Mouse (Mus musculus): ENCODE measurements around the gene Ddah2. TPM values are rescaled to one million over a fixed set of nuclear protein-coding genes. Genes with fewer than 3 reads are reported as not detected.

The Ddah2 gene
- polyA plus RNA-seq, 1 experiment from 2014 or later, result 540 TPM

DNA sequence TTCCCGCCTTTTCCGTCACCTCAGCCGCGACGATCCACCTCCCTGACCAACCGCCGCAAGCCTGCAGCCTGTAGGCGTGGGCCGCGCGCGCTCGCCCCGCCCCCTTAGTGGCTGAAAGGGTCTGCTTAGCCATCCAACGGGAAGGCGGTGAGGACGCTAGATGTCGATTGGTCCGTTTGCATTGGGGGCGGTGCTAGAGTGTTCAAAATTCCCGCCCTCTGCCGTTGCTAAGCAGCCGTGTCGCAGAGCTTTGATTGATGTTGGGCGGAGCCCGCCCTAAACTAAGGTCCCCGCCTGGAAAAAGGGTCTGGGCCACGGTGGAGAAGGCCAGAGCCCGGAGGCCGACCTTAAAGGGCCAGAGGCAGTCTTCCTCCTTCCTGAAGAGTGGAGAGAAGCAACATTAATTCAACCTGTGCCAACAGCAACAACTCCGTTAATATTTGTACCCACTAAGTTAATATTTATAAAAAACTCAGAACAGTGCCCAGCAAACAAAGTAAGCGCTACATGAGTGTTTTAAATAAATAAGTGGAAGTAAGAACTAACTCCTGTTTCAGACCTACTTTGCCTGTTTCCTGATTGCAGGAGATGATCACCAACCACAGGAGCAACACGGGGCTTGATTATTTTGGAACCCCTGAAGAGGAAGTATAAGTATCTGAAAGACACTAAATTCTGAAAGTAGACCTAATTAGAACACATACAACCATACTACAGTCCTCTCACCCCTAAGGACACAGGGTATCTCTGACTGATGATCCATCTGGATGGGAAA lies 12.0 kb upstream of the Ddah2 start, which contains the start of gene Msh5:
Msh5 (minus strand) TSS at position 65 of the 775 bp plus-strand sequence.
- Histone ChIP-seq H3K27me3 (no peaks in the 10 kb centered on the region), H3K4me2 (replicated peaks) (peak within 1 kb of the TSS; percentile 84), H3K4me1 (peaks cover 38% of the 10 kb centered on the region), H3K9ac (replicated peaks) (peak within 1 kb of the TSS; percentile 65), H3K4me3 (peak within 1 kb of the TSS; percentile 48), H3K9me3 (no peaks in the 10 kb centered on the region), H3K27ac (replicated peaks) (peak within 1 kb of the TSS; percentile 63), H3K36me3 (no peaks in the 10 kb centered on the region)
- 3% methylated on average over 33 of the region's 33 CpGs for WGBS
- ATAC-seq (replicated peaks), result peak; percentile 99

DNA sequence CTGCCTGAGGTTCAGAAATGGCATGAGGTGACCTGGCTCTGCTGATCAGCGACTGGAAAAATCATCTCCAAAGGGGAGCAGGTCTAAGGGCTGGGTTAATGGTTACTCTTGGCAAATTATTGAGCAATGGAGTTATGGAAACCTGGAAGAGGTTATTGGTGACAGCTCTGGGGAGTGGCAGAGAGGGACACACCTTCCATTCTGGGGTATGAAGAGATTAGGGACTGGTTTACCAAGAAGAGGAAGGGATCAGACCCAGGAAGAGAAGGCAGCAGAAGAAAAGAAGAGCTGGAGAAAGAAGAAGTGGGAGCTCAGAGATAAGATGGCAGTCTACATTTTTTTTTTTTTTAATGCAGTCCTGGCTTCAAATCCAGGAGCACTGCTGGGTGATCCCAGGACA lies 11.1 kb upstream of the Ddah2 start:
- Histone ChIP-seq H3K4me2 (replicated peaks) (no peak overlapping the region), H3K27me3 (no peaks in the 10 kb centered on the region), H3K36me3 (0 out of 2 replicates have a peak, but pooled peaks cover under 1% of the 10 kb centered on the region), H3K27ac (replicated peaks) (peak overlapping the region; percentile 7; the same call in 1 of the 2 replicates), H3K4me3 (no peak overlapping the region), H3K9me3 (no peaks in the 10 kb centered on the region), H3K4me1 (peaks cover 44% of the 10 kb centered on the region), H3K9ac (replicated peaks) (no peak overlapping the region)
- 63% methylated on average over 1 of the region's 1 CpGs for WGBS
- ATAC-seq (replicated peaks), result no peak

DNA sequence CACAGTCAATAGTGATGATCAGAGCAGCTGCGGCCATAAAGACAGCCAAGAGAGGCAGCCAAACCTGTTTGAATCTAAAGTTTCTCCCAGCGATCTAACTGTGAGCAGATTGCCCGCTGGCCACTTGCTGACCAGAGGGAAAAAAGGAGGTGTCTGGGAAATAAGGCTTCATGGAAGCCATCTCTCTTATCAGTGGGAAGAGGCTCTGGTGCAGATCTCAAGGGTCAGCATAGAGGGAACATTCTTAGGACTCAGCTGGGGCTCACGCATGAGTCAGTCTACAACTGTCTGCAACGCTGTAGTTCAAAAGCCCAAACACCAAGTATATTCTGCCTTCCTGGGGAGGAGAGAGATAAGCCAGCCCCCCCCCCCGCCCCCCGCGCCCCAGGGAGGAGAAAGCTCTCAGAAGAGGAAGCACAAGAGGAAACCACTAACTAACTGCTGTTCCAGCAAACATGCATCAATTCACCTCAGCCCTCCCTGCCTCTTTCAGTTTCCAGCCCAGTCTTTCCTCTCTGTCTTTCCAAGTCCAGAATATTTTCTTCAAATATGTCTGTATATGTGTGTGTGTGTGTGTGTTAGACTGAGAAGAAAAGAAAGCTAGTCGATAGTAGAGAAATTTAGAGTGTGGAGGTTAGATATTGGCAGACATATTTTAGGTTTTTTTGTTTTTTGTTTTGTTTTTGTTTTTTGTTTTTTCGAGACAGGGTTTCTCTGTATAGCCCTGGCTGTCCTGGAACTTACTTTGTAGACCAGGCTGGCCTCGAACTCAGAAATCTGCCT lies 10.5 kb upstream of the Ddah2 start:
- H3K9me3 ChIP-seq, result no peaks in the 10 kb centered on the region

GRCm38 (mm10) chr17:35048932-35049440 lies 9.8 kb upstream of the Ddah2 start:
- Histone ChIP-seq H3K36me3 (peaks cover 7% of the 10 kb centered on the region; the same call in 1 of the 2 replicates), H3K27me3 (no peaks in the 10 kb centered on the region), H3K4me3 (no peak overlapping the region), H3K9me3 (no peaks in the 10 kb centered on the region), H3K27ac (replicated peaks) (peak overlapping the region; percentile 81; the same call in 1 of the 2 replicates), H3K4me2 (replicated peaks) (no peak overlapping the region), H3K4me1 (peaks cover 44% of the 10 kb centered on the region), H3K9ac (replicated peaks) (no peak overlapping the region)
- WGBS, result 80% methylated on average over 5 of the region's 5 CpGs
- no peak for ATAC-seq (replicated peaks)

More for the DNA sequence above, 10.5 kb upstream of the Ddah2 start:
- Histone ChIP-seq H3K4me3 (no peak overlapping the region), H3K4me2 (replicated peaks) (no peak overlapping the region), H3K27me3 (no peaks in the 10 kb centered on the region), H3K36me3 (0 out of 2 replicates have a peak, but pooled peaks cover 4% of the 10 kb centered on the region), H3K27ac (replicated peaks) (peak overlapping the region; percentile 7; the same call in 1 of the 2 replicates), H3K9ac (replicated peaks) (no peak overlapping the region), H3K4me1 (peaks cover 44% of the 10 kb centered on the region)
- WGBS, result 46% methylated on average over 11 of the region's 11 CpGs
- no peak for ATAC-seq (replicated peaks)

GRCm38 (mm10) chr17:35049561-35050016 lies 9.2 kb upstream of the Ddah2 start, which contains the start of gene Clic1:
Gene Clic1, plus strand, starts transcription at chr17:35049966.
- H3K27me3 ChIP-seq, result no peaks in the 10 kb centered on the region
- peaks cover 44% of the 10 kb centered on the region for H3K4me1 ChIP-seq
- H3K4me2 ChIP-seq (replicated peaks), result peak within 1 kb of the TSS; percentile 58
- ATAC-seq (replicated peaks), result no peak
- no peaks in the 10 kb centered on the region for H3K9me3 ChIP-seq
- WGBS, result 4% methylated on average over 11 of the region's 11 CpGs
- H3K27ac ChIP-seq (replicated peaks), result peak within 1 kb of the TSS; percentile 81
- peaks cover 12% of the 10 kb centered on the region for H3K36me3 ChIP-seq
- peak within 1 kb of the TSS; percentile 43 for H3K4me3 ChIP-seq
- peak within 1 kb of the TSS; percentile 48 for H3K9ac ChIP-seq (replicated peaks)

DNA sequence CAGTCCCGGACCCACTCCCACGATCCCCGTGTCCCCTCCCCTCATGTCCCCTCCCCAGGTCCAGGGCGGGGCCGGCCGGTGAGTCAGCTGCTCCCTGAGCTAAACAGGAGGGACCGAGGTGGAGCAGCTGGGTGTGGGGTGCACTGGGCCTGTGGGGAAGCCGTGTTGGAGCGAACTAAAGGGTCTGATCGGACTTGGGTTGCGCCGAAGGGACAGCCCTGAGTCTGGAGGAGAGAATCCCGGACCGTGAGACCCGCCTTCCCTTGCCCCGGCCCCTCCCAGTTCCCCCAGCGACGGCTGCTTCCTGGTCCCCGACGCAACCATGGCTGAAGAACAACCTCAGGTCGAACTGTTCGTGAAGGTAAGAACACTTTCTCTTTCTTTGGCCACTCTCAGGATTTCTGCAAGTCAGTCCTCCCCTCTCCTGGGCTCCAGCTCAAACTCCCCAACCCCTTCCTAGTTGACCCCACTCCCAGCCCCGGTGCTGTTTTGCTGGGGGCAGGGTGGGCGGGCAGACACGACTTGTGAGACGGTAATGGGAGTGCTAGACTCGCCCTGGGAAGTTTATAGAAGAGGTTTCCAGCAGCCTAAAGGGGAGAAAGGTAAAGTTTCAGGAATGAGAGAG lies 8.6 kb upstream of the Ddah2 start:
- Histone ChIP-seq H3K4me3 (peak overlapping the region; percentile 43), H3K9ac (replicated peaks) (peak overlapping the region; percentile 48), H3K4me2 (replicated peaks) (peak overlapping the region; percentile 58), H3K4me1 (peaks cover 44% of the 10 kb centered on the region), H3K9me3 (no peaks in the 10 kb centered on the region), H3K27me3 (no peaks in the 10 kb centered on the region), H3K27ac (replicated peaks) (peak overlapping the region; percentile 81), H3K36me3 (peaks cover 12% of the 10 kb centered on the region)
- ATAC-seq (replicated peaks), result no peak
- WGBS, result under 1% methylated on average over 27 of the region's 27 CpGs

DNA sequence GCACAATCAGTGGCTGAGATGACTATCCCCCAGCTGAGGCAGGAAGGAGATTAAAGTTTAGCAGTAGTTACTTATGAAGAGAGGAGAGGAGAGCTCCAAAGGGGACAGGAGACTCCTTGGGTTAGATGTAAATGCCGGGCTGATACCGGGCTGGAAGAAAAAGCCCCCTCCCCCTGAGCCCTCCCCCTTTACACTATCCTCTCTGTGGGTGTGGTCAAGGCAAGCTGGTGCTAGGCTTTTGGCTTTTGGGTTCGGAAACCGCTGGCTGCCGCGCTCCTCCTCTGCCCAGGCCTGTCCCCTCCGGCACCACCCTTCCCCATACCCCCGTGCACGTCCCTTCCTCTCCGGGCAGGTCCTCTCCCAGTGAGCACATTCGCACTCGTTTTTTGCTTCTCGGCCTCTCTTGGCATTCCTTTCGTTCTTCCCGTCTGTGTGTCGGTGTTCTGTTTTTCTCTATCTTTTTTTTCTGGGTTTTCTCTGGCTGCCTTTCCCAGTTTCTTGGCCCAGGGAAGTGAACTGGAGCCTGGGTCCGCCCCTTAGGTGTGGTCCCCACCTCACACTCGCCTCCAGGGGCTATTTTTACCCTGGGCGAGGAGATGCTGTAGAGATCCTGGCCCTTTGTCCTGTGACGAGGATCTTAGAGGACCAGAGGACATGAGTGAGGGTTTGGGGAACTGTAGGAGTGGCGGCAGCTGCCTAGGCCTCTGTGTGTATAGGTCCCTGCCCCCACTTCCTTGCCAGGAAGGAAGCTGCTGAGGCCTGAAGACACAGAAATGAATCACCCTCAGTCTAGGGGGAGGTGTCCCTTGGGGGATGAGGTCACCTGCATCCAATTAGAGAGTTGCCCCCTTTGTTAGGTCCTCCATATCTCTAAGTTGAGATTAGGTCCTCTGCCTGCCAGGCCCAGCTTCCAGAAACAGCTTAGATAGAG lies 7.4 kb upstream of the Ddah2 start:
- H3K4me3 ChIP-seq, result peak overlapping the region; percentile 43
- peak; percentile 50 for ATAC-seq (replicated peaks)
- H3K36me3 ChIP-seq, result peaks cover 16% of the 10 kb centered on the region
- H3K27ac ChIP-seq (replicated peaks), result peak overlapping the region; percentile 92
- no peaks in the 10 kb centered on the region for H3K27me3 ChIP-seq
- H3K4me1 ChIP-seq, result peaks cover 36% of the 10 kb centered on the region
- H3K9ac ChIP-seq (replicated peaks), result peak overlapping the region; percentile 60
- H3K9me3 ChIP-seq, result no peaks in the 10 kb centered on the region
- WGBS, result 2% methylated on average over 21 of the region's 21 CpGs
- peak overlapping the region; percentile 49 for H3K4me2 ChIP-seq (replicated peaks)

DNA sequence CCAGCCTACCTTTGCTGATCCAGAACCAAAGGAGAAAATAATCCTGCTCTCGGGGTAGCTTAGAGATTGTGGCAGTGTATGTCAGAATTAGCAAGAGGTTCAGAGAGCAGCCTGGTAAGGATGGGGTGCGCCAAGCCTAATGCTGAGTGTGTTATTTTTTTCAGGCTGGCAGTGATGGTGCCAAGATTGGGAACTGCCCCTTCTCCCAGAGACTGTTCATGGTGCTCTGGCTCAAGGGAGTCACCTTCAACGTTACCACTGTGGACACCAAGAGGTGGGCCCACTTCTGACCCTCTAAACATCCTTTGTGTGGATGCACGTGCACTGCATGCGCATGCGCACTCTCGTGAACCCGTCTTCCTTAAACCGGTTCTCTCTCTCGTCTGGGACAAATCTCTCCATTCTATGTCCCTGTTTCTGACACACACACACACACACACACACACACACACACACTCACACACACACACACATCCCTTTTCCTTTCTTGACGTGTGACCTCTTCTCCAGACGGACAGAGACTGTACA lies 6.5 kb upstream of the Ddah2 start:
- ATAC-seq (replicated peaks), result no peak
- WGBS, result 79% methylated on average over 12 of the region's 12 CpGs

GRCm38 (mm10) chr17:35055691-35056495 lies 2.9 kb upstream of the Ddah2 start:
- WGBS, result 91% methylated on average over 7 of the region's 7 CpGs
- H3K4me1 ChIP-seq, result peaks cover 30% of the 10 kb centered on the region

More for the DNA sequence above, 6.5 kb upstream of the Ddah2 start:
- Histone ChIP-seq H3K4me3 (peak overlapping the region; percentile 43; the same call in 1 of the 2 replicates), H3K9ac (replicated peaks) (peak overlapping the region; percentile 60; the same call in 1 of the 2 replicates), H3K9me3 (no peaks in the 10 kb centered on the region), H3K27ac (replicated peaks) (peak overlapping the region; percentile 92), H3K4me2 (replicated peaks) (peak overlapping the region; percentile 49), H3K36me3 (peaks cover 19% of the 10 kb centered on the region), H3K4me1 (peaks cover 31% of the 10 kb centered on the region), H3K27me3 (no peaks in the 10 kb centered on the region)

GRCm38 (mm10) chr17:35057090-35057489 lies 1.7 kb upstream of the Ddah2 start:
- Histone ChIP-seq H3K4me3 (no peak overlapping the region), H3K4me2 (replicated peaks) (no peak overlapping the region), H3K9ac (replicated peaks) (no peak overlapping the region), H3K36me3 (peaks cover 32% of the 10 kb centered on the region), H3K9me3 (no peaks in the 10 kb centered on the region), H3K4me1 (peaks cover 28% of the 10 kb centered on the region), H3K27me3 (no peaks in the 10 kb centered on the region), H3K27ac (replicated peaks) (no peak overlapping the region)
- no peak for ATAC-seq (replicated peaks)
- WGBS, result 88% methylated on average over 3 of the region's 3 CpGs

More at GRCm38 (mm10) chr17:35055691-35056495, 2.9 kb upstream of the Ddah2 start:
- Histone ChIP-seq H3K4me3 (no peak overlapping the region), H3K27ac (replicated peaks) (no peak overlapping the region), H3K9me3 (no peaks in the 10 kb centered on the region), H3K36me3 (peaks cover 22% of the 10 kb centered on the region), H3K9ac (replicated peaks) (no peak overlapping the region), H3K4me2 (replicated peaks) (no peak overlapping the region), H3K27me3 (no peaks in the 10 kb centered on the region)
- no peak for ATAC-seq (replicated peaks)

All from forebrain, embryonic 15.5 days (tissue).